Mouse (Mus musculus) urinary bladder, adult 2 months (tissue): ENCODE measurements around the gene Phactr2. TPM values are rescaled to one million over a fixed set of nuclear protein-coding genes. Genes with fewer than 3 reads are reported as not detected.

Source experiments
- DNase-seq: peaks from one replicate; pipeline ENCODE4 v3.0.0; 2022; ENCODE audit warnings: low spot score
- polyA plus RNA-seq: library from polyadenylated mRNA; depleted of rRNA; stranded (reverse); fragments of >200 nt; gene quantifications from 2 replicates; pipeline ENCODE4 v1.2.3, GENCODE M21; 2012

Phactr2 gene
- polyA plus RNA-seq, 1 experiment, result 13.9 TPM

- no peak for DNase-seq
Observed at GRCm38 (mm10) chr10:13401971-13402370, 72.2 kb downstream of the Phactr2 start.

DNA sequence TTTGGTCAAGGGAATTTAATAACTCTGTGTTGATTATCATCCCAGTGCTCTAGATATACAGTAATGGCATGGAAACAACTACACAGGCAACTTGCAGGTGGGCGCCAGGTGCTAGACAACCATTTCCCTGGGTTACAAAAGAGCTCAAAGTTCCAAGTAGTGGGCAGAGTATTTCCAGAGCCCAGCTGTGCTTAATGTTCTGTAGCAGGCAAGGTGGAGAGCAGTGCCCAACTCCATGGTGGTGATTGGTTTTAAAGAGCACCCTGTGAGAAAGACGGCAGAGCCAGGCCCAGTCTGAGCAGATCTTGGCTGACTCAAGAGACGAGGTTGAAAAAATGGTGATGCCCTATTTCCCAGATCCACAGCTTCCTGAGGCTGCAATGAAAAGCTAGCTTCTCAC is 78.5 kb downstream of the Phactr2 start:
- DNase-seq, result no peak

DNA sequence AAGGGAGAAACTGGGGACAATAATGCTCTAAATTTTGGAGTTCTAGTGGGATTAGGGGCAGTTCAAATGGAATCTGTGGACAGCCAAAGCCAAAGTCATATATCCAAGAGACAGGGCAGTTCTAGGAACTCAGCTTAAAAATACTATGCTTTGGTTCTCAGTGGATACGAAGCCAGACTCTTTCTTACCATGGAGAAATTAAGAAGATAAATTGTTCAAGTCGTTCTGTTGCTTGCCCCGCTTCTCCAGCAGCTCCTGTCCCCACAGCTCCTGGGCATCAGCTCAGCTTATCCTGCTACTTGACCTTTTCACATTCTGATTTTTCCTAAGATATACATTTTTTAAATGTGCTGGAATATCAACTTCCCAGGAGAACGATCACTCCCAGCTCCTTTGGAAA is 80.2 kb downstream of the Phactr2 start:
- DNase-seq, result no peak

DNA sequence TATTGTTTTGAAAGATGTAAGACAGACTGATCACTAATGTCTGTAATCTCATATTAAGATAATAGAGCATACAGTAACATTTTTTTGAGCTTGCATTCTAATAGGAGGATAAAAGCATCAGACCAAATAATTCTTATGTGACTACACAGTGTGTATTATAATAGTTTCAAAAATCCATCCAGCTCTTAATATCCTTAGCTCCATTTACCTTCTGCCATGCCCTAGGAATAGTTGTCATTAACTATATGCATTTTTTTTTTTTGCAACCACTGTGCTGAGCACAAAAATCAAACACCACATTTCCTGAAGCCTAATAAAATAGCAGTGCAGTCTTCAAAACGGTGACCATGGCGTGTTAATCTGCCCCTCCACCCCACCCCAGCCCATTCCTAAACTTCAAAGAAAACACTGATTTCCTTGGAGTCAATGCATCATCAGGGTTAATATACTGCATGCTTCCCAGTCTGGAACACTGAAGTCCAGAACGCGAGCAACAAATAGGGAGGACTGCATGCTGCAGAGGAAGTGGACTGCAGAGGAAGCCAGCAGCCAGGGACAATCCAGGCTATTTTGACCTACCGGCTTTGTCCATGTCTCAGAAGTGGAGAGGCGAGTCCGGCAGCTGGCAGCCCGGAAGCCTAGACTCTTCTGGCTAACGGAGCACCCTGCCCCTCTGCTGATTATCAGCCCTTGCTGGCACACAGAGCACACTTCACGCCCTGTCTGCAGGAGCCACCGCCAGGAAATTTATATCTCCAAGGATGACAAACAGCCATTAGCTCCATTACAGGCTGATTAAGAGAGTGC is 85.9 kb downstream of the Phactr2 start:
- no peak for DNase-seq

DNA sequence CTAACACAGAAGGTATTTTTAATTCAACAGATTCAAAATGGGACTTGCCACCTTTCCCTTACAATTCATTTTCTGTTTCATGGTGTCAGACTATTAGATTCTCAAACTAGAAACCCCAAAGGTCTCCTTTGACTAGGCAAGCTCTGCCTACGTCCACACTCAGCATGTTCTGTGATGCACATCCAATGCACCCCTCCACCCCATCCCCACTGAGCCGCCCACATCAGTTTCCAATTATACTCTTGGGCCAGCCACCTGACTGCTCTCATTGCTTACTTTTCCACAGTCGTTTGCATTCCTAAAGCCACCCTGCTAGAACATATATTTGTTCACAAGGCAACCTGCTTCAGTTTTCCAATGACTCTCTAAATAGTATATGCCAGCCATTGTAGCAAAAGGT is 89.3 kb downstream of the Phactr2 start:
- no peak for DNase-seq

GRCm38 (mm10) chr10:13377895-13378294 is 96.3 kb downstream of the Phactr2 start:
- DNase-seq, result no peak

- no peak for DNase-seq
Observed at GRCm38 (mm10) chr10:13376428-13377260, 97.6 kb downstream of the Phactr2 start.

- DNase-seq, result no peak
Observed at GRCm38 (mm10) chr10:13375820-13376219, 98.4 kb downstream of the Phactr2 start.

DNA sequence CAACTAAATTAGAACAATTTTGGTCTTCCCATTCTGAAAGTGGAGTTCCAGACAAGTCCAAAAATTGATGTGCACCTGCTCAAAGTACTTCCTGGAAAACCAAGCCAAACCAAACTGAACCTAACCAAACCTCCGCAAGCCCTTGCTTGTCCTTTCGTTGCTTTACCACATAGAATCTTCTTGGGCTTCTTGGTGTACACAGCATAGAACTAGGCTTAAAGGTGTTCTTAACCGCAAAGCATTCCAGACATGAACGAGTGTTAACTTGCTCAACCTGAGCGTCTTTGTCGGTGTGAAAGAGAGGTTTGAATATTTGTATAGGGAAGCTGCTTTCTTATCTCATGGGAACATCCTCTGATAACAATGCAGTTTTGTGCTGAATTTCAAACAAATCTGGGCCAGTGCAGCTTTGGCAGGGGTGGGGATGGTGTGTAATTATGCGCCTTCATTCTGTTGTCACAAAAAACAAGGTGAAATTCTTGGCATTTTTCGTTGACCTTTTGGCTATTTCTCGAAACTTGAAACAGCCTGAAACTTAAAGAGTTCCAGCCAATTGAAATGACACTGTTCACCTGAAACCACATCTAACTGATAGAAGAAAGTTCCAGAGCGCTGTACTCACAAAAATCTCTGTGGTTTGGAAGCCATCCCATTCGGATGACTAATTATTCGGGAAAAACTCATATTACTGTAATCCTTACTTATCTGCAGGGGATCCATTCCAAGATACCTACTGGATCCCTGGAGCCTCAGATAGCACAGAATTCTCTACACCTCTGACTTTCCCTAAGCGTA is 104.4 kb downstream of the Phactr2 start:
- DNase-seq, result no peak

DNA sequence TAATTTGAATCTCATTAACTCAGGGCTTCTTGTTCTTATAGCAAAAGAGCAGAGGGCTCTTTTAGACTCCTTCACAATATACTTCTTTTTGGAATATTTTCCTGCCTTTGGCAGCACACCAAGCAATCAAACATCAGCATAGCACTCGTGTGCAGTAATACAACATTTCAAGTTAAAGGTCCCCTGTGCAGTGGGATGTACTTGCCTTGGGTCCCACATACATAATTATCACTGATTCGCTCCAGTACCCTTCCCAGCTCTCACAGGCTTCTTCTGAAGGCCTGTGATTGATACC is 110.0 kb downstream of the Phactr2 start:
- no peak for DNase-seq

- no peak for DNase-seq
Observed at GRCm38 (mm10) chr10:13363499-13364285, 110.5 kb downstream of the Phactr2 start.

DNA sequence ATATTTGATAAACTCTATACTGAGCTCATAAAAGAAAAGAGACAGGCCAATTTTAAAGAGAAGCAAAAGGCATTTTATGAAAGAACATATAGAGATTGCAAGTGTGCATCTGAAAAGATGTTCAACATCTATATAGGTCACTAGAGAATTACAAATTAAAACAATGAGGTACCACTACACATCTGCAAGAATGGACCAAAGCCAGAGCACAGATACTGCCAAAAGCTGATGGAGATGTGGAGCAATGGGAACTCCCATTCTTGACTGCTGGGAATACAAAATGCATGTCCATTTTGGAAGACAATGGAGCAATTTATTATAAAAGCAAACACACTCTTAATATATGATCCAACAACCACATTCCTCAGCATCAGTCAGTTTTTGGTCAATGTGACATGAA is 113.3 kb downstream of the Phactr2 start:
- DNase-seq, result no peak

DNA sequence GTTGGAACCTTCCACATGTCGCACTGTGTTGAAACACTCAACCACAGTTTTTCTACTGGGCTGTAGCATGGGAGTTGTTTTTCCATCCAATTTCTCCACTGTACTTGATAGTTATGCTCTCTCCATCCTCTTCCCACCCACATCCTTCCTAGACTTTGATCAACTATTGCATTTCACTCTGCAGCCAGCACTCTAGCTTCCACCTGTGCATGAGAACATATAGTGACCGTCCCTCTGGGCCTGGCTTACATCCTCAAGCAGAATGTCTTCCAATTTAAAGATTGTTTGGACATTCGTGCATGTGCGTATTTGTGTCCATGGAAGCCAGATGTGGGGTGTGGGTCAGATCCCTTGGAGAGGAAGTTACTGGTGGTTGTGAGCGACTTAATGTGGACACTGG is 114.4 kb downstream of the Phactr2 start:
- DNase-seq, result no peak

- DNase-seq, result no peak
Observed at GRCm38 (mm10) chr10:13358679-13359078, 115.5 kb downstream of the Phactr2 start.

- no peak for DNase-seq
Observed at GRCm38 (mm10) chr10:13346609-13347290, 127.5 kb downstream of the Phactr2 start.

DNA sequence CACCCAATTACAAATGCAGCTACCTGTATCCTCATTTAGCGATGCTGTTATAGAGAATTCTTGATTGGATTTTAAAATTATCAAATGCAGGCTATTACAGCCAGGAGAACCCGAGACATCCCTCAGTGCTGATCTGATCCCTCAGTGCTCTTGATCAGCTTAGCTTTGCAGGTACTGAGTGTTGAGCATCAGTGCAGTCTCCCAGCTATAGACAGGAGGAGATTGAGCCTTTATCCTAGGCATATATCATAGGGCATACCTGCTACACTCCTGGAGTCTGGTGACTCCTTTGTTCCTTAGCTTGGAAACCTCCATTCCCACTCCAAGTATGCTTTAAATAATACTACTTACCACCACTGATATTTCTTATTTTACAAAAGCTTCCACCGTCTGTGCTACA is 133.6 kb downstream of the Phactr2 start:
- no peak for DNase-seq

DNA sequence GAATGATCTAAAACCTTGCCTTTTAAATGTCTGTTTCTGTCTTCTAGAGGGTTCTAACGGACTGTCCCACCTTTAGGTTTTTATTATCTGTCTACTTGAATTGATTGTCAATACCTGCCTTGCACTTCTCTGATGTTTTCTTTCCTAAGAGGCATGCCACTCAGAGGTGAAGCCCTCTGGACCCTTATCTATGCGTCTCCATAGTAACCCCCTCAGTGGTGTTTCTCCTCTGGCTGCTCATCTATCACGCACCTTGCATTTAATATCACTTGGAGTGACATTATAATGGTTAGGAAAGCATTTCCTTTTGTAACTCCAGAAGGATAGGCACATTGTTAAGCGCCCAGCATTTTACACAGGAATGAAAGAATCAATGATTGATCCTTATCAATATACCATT is 137.2 kb downstream of the Phactr2 start:
- DNase-seq, result no peak

DNA sequence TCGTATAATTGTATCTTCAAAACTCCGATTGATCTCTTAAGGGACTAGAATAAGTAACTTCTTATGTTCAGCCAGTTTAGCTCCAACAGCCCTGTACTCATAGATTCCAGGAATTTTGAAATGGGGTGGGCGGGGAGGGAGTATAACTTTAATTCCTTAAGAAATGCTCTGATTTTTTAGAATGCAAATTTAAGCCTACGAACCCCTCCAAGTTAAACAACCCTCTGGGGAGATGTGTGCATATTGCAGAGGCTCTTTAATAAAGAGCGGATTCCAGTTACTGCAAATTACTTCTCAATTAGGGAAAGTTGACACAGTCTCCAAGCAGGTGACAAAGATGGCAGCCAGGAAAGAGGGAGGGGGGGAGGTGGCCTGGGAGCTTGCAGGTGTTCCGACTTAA is 138.4 kb downstream of the Phactr2 start:
- DNase-seq, result no peak

DNA sequence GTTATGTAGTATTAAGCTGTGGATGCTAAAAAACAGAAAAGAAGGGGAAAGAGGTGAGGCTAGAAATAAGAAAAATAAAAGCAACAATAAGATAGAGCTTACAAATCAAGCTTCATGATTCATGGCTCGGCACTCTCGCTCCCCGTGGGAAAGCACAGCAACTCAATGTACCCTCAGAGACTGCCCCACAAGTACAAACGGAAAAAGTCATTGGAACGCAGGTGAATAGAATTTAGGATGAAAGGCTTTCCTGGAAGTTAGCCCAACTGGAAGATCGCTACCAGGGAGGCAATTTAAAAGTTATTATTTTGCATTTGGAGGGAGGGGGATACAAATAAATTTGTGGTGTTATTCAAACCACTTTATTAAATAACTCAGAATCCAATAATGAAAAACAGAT is 138.9 kb downstream of the Phactr2 start:
- DNase-seq, result no peak

GRCm38 (mm10) chr10:13333781-13334180 is 140.4 kb downstream of the Phactr2 start:
- DNase-seq, result no peak

DNA sequence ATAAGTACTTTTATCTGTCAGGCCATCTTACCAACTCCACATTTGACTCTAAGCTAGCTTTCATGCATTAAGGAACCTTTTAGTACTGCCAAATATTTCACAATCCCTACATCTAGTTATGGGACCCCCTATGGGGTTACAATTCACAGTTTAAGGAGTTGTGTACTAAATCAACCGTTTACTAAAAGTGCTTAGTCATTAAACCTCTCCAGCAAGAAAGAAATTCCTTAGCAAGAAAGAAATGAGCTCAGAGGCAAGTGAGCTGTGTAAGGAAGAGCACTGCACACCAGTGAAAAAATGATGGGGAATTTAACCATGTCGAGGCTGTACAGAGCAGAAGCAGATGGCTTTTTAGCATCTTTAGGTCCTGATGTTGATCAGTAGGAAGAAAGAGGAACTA is 141.2 kb downstream of the Phactr2 start:
- no peak for DNase-seq
